Mouse (Mus musculus) hindbrain, embryonic 15.5 days (tissue): ENCODE data around the gene Pi16. TPM values are rescaled to one million over a fixed set of nuclear protein-coding genes. Genes with fewer than 3 reads are reported as not detected.

Experiments used
- ATAC-seq: fragments of 200-750 bp; cut with Nextera tagmentation; 2 replicates; pipeline ENCODE4 v1.8.0; 2017; ENCODE audit warnings: low read depth, moderate number of reproducible peaks, moderate TSS enrichment; ENCODE audit not compliant: low FRiP score
- H3K27ac ChIP-seq: fragments of 300-500 bp; sonication (generic); replicated peaks from 2 replicates; pipeline ENCODE4 v1.5.1; 2015; ENCODE audit warnings: mild to moderate bottlenecking, inconsistent platforms
- H3K27me3 ChIP-seq: fragments of 300-500 bp; sonication (generic); 2 replicates; pipeline ENCODE4 v1.6.1; 2015; ENCODE audit warnings: control low read depth, inconsistent platforms
- H3K36me3 ChIP-seq: fragments of 300-500 bp; sonication (generic); 2 replicates; pipeline ENCODE4 v1.6.1; 2015; ENCODE audit warnings: control low read depth, inconsistent platforms
- H3K4me1 ChIP-seq: fragments of 300-500 bp; sonication (generic); replicated peaks from 2 replicates; pipeline ENCODE4 v1.6.1; 2015; ENCODE audit warnings: control low read depth, inconsistent platforms
- H3K4me2 ChIP-seq: fragments of 300-500 bp; sonication (generic); 2 replicates; pipeline ENCODE4 v1.6.1; 2015; ENCODE audit warnings: moderate library complexity, mild to moderate bottlenecking, inconsistent platforms
- H3K4me3 ChIP-seq: fragments of 300-500 bp; sonication (generic); 2 replicates; pipeline ENCODE4 v1.5.1; 2015; ENCODE audit warnings: mild to moderate bottlenecking, inconsistent platforms
- H3K9ac ChIP-seq: fragments of 300-500 bp; sonication (generic); 2 replicates; pipeline ENCODE4 v1.6.1; 2015; ENCODE audit warnings: inconsistent platforms
- H3K9me3 ChIP-seq: fragments of 300-500 bp; sonication (generic); 2 replicates; pipeline ENCODE4 v1.6.1; 2016; ENCODE audit warnings: control low read depth, inconsistent platforms
- WGBS: fragments of 180-500 bp; shearing (Covaris S2); methylation state at CpG from one replicate; pipeline ENCODE4 v1.1.7; 2015; 5-methylcytosine and 5-hydroxymethylcytosine counted together
- polyA plus RNA-seq: library from polyadenylated mRNA; unstranded; fragments of >200 nt; fragmentation: Nextera tagmentation; extraction: Ambion mirVana; gene quantifications from 2 replicates; pipeline ENCODE4 v1.2.1, GENCODE M21; 2015

The Pi16 gene
- polyA plus RNA-seq, 1 experiment from 2014 or later: 2.1 TPM

DNA sequence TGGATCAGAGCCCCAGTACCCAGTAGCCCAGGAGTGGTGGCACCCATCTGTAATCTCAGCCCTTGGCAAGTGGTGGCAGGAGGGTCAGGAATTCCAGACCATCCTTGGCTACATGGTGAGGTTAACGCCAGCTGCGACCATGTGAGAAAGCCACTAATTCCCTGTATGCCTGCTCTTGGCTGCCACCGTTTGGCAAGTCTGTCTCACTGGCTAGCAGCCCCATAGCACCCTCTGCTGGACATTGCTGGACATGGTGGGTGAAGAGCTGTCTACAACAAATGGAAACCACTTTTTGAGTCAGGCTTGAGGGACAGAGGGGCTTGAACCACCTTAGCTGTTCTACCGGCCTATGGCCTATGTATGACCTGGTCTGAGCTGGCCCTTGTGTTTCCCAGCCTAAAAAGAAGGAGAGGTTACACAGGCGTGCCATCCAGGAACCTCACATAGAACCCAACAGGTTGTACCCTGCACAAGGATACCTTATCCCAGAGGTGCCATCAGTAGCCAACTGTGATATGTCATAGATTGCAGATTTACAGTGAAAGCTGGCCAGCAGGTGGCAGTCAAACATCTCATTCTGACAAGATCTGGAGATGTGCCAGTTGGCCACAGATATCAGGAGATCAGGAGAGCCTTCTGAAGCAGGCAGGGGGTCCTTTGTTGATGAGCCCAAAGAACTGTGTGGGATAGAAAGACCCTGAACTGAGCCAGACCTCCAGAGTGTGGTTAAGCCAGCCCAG lies 53.7 kb downstream of the Pi16 start:
- H3K4me3 ChIP-seq: no peak overlapping the region
- WGBS: 6% methylated on average over 5 of the region's 5 CpGs

DNA sequence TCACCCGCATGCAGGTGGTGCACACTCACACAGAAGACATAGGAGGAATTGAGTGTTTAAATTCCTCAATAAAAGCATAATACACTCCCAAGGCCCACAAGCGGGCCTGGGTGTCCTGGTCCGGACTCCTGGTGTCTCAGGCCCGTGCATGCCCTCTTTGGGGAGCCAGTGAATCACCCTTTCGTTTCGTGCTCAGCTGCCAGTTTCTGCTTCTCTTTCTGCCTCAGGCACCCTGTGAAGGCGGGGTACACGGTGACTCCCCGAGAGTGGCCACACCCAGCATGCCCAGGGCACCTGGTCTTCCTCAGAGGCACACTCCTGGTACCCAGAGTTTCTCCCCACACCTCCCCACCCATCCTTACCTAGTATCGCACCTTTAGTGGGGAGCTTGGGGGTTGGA lies 58.4 kb downstream of the Pi16 start:
- H3K9ac ChIP-seq: no peak overlapping the region
- H3K9me3 ChIP-seq: no peaks in the 10 kb centered on the region
- WGBS: 85% methylated on average over 10 of the region's 10 CpGs
- H3K4me2 ChIP-seq: no peak overlapping the region
- no peak overlapping the region for H3K4me3 ChIP-seq
- no peak overlapping the region for H3K27ac ChIP-seq
- no peak for ATAC-seq
- no peaks in the 10 kb centered on the region for H3K4me1 ChIP-seq
- no peaks in the 10 kb centered on the region for H3K27me3 ChIP-seq
- H3K36me3 ChIP-seq: no peaks in the 10 kb centered on the region

More for the DNA sequence above, 53.7 kb downstream of the Pi16 start:
- no peak overlapping the region for H3K27ac ChIP-seq
- no peak overlapping the region for H3K9ac ChIP-seq
- H3K4me2 ChIP-seq: no peak overlapping the region
- peak; percentile 20; the same call in 1 of the 2 replicates for ATAC-seq
- no peaks in the 10 kb centered on the region for H3K36me3 ChIP-seq
- 0 out of 2 replicates have a peak, but pooled peaks cover 5% of the 10 kb centered on the region for H3K4me1 ChIP-seq
- H3K9me3 ChIP-seq: no peaks in the 10 kb centered on the region
- H3K27me3 ChIP-seq: 0 out of 2 replicates have a peak, but pooled peaks cover 2% of the 10 kb centered on the region

DNA sequence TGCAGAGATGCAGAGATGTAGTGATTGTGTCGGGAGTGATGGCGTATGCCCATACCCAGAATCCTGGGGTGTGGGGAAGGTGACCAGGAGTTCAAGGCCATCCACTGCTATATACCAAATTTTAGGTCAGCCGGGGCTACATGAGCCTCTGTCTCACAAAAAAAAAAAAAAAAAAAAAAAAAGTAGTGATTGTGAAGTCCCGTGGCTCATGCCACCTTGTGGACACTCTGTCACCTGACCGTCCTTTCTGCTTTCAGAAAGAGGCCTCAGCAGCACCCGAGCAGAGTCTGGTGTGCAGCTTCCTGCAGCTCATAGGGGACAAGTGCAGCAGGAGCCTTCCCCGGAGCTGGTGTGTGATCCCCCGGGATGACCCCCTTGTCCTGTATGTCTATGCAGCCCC lies 60.6 kb downstream of the Pi16 start:
- ATAC-seq: no peak
- 78% methylated on average over 8 of the region's 8 CpGs for WGBS
- no peaks in the 10 kb centered on the region for H3K27me3 ChIP-seq

More for the DNA sequence above, 60.6 kb downstream of the Pi16 start:
- Histone ChIP-seq H3K27ac (no peak overlapping the region), H3K4me1 (no peaks in the 10 kb centered on the region), H3K4me3 (no peak overlapping the region), H3K4me2 (no peak overlapping the region), H3K9ac (no peak overlapping the region), H3K36me3 (no peaks in the 10 kb centered on the region), H3K9me3 (no peaks in the 10 kb centered on the region)

Other genes starting within 250 kb of the Pi16 start
- gene Cdkn1a, start 226.7 kb upstream of the Pi16 start, polyA plus RNA-seq: 109 and 115 TPM in 2 replicates
- gene Rab44, start 203.5 kb upstream of the Pi16 start, polyA plus RNA-seq: 0.09 TPM in 1 of 2 replicates, not detected in the other
- gene Cpne5, start 79.5 kb upstream of the Pi16 start, polyA plus RNA-seq: 41.1 and 42.6 TPM in 2 replicates
- gene Ppil1, start 53.5 kb upstream of the Pi16 start, polyA plus RNA-seq: 105 and 108 TPM in 2 replicates
- gene BC004004, start 48.9 kb upstream of the Pi16 start, polyA plus RNA-seq: 112 and 121 TPM in 2 replicates
- gene Mtch1, start 30.3 kb downstream of the Pi16 start, polyA plus RNA-seq: 476 and 492 TPM in 2 replicates
- 6.5 and 8.3 TPM in 2 replicates for gene Fgd2, start 43.2 kb downstream of the Pi16 start, polyA plus RNA-seq
- 8.4 and 8.9 TPM in 2 replicates for gene Pim1, start 173.1 kb downstream of the Pi16 start, polyA plus RNA-seq
- 0.17 TPM in 1 of 2 replicates, not detected in the other for gene Gm17657, start 232.0 kb downstream of the Pi16 start, polyA plus RNA-seq
- 26.3 and 32.6 TPM in 2 replicates for gene Tbc1d22b, start 232.1 kb downstream of the Pi16 start, polyA plus RNA-seq
- 1.2 and 1.3 TPM in 2 replicates for gene Tmem217, start 234.7 kb downstream of the Pi16 start, polyA plus RNA-seq